Mouse (Mus musculus) heart, embryonic 13.5 days (tissue): ENCODE data around the gene Csad. TPM values are rescaled to one million over a fixed set of nuclear protein-coding genes. Genes with fewer than 3 reads are reported as not detected.
A peak's percentile ranks its signal among the peaks of the same experiment; 100 is the strongest.

Experiments
- ATAC-seq: fragments of 200-750 bp; cut with Nextera tagmentation; 2 replicates; pipeline ENCODE4 v1.8.0; 2017; ENCODE audit warnings: moderate TSS enrichment; ENCODE audit not compliant: insufficient number of reproducible peaks, low FRiP score, low TSS enrichment; ENCODE audit errors: extremely low read depth
- H3K27ac ChIP-seq: fragments of 300-500 bp; sonication (generic); replicated peaks from 2 replicates; pipeline ENCODE4 v1.5.1; 2015; ENCODE audit warnings: moderate library complexity, mild to moderate bottlenecking, inconsistent platforms
- H3K27me3 ChIP-seq: fragments of 300-500 bp; sonication (generic); replicated peaks from 2 replicates; pipeline ENCODE4 v1.6.1; 2015; ENCODE audit warnings: mild to moderate bottlenecking, inconsistent platforms
- H3K36me3 ChIP-seq: fragments of 300-500 bp; sonication (generic); 2 replicates; pipeline ENCODE4 v1.6.1; 2015; ENCODE audit warnings: mild to moderate bottlenecking, inconsistent platforms
- H3K4me1 ChIP-seq: fragments of 300-500 bp; sonication (generic); 2 replicates; pipeline ENCODE4 v1.6.1; 2015; ENCODE audit warnings: inconsistent platforms
- H3K4me2 ChIP-seq: fragments of 300-500 bp; sonication (generic); 2 replicates; pipeline ENCODE4 v1.6.1; 2015; ENCODE audit warnings: inconsistent platforms, mild to moderate bottlenecking, moderate library complexity
- H3K4me3 ChIP-seq: fragments of 300-500 bp; sonication (generic); 2 replicates; pipeline ENCODE4 v1.5.1; 2015; ENCODE audit warnings: moderate library complexity, mild to moderate bottlenecking, inconsistent platforms
- H3K9ac ChIP-seq: fragments of 300-500 bp; sonication (generic); 2 replicates; pipeline ENCODE4 v1.6.1; 2015; ENCODE audit warnings: inconsistent platforms, mild to moderate bottlenecking, moderate library complexity
- H3K9me3 ChIP-seq: fragments of 300-500 bp; sonication (generic); 2 replicates; pipeline ENCODE4 v1.6.1; 2016; ENCODE audit warnings: inconsistent platforms
- WGBS: fragments of 180-500 bp; shearing (Covaris S2); methylation state at CpG from one replicate; pipeline ENCODE4 v1.1.7; 2015; ENCODE audit warnings: mixed read lengths; 5-methylcytosine and 5-hydroxymethylcytosine counted together
- polyA plus RNA-seq: library from polyadenylated mRNA; unstranded; fragments of >200 nt; fragmentation: Nextera tagmentation; extraction: Ambion mirVana; gene quantifications from 2 replicates; pipeline ENCODE4 v1.2.1, GENCODE M21; 2015

Gene Csad
- polyA plus RNA-seq, 1 experiment from 2014 or later, result 33.4 TPM

- Histone ChIP-seq H3K4me2 (no peak overlapping the region), H3K4me3 (no peak overlapping the region), H3K27me3 (no peaks in the 10 kb centered on the region), H3K9me3 (no peaks in the 10 kb centered on the region), H3K4me1 (peaks cover 7% of the 10 kb centered on the region; the same call in 1 of the 2 replicates), H3K27ac (no peak overlapping the region), H3K36me3 (no peaks in the 10 kb centered on the region; the same call in 1 of the 2 replicates), H3K9ac (no peak overlapping the region)
- no peak for ATAC-seq
- WGBS, result 77% methylated on average over 4 of the region's 4 CpGs
Measured at GRCm38 (mm10) chr15:102193652-102194051, 10.9 kb downstream of the Csad start.

- H3K27ac ChIP-seq, result 0 out of 2 replicates have a peak overlapping the region, but pooled peaks have one; percentile 6
- H3K9ac ChIP-seq, result no peak overlapping the region
- WGBS, result 36% methylated on average over 5 of the region's 5 CpGs
Measured at GRCm38 (mm10) chr15:102192820-102193386, 11.6 kb downstream of the Csad start.

GRCm38 (mm10) chr15:102192271-102192812 lies 12.2 kb downstream of the Csad start:
- Histone ChIP-seq H3K4me3 (no peak overlapping the region), H3K4me2 (no peak overlapping the region), H3K4me1 (peaks cover 7% of the 10 kb centered on the region; the same call in 1 of the 2 replicates), H3K27me3 (no peaks in the 10 kb centered on the region), H3K9ac (no peak overlapping the region), H3K27ac (0 out of 2 replicates have a peak overlapping the region, but pooled peaks have one; percentile 6), H3K9me3 (no peaks in the 10 kb centered on the region), H3K36me3 (peaks cover 8% of the 10 kb centered on the region; the same call in 1 of the 2 replicates)
- ATAC-seq, result no peak
- WGBS, result 53% methylated on average over 7 of the region's 7 CpGs

More at GRCm38 (mm10) chr15:102192820-102193386, 11.6 kb downstream of the Csad start:
- Histone ChIP-seq H3K9me3 (no peaks in the 10 kb centered on the region), H3K4me1 (peaks cover 7% of the 10 kb centered on the region; the same call in 1 of the 2 replicates), H3K4me3 (no peak overlapping the region), H3K4me2 (no peak overlapping the region), H3K36me3 (peaks cover 2% of the 10 kb centered on the region; the same call in 1 of the 2 replicates), H3K27me3 (no peaks in the 10 kb centered on the region)
- ATAC-seq, result no peak

- Histone ChIP-seq H3K9ac (no peak overlapping the region), H3K4me2 (no peak overlapping the region), H3K4me1 (peaks cover 10% of the 10 kb centered on the region; the same call in 1 of the 2 replicates), H3K27ac (no peak overlapping the region), H3K4me3 (no peak overlapping the region), H3K36me3 (peaks cover 12% of the 10 kb centered on the region; the same call in 1 of the 2 replicates), H3K9me3 (no peaks in the 10 kb centered on the region), H3K27me3 (no peaks in the 10 kb centered on the region)
- 57% methylated on average over 7 of the region's 7 CpGs for WGBS
- ATAC-seq, result no peak
Measured at GRCm38 (mm10) chr15:102191699-102192098, 12.8 kb downstream of the Csad start.

GRCm38 (mm10) chr15:102188883-102189282 lies 15.6 kb downstream of the Csad start:
- H3K9me3 ChIP-seq, result no peaks in the 10 kb centered on the region
- H3K4me1 ChIP-seq, result peaks cover 10% of the 10 kb centered on the region; the same call in 1 of the 2 replicates
- no peak overlapping the region for H3K9ac ChIP-seq
- no peaks in the 10 kb centered on the region for H3K27me3 ChIP-seq
- H3K36me3 ChIP-seq, result peaks cover 39% of the 10 kb centered on the region
- ATAC-seq, result no peak
- H3K27ac ChIP-seq, result no peak overlapping the region
- no peak overlapping the region for H3K4me3 ChIP-seq
- WGBS, result 73% methylated on average over 6 of the region's 6 CpGs
- H3K4me2 ChIP-seq, result no peak overlapping the region

GRCm38 (mm10) chr15:102188096-102188495 lies 16.4 kb downstream of the Csad start:
- Histone ChIP-seq H3K27me3 (no peaks in the 10 kb centered on the region), H3K4me3 (no peak overlapping the region), H3K9ac (no peak overlapping the region), H3K4me2 (no peak overlapping the region), H3K36me3 (peaks cover 47% of the 10 kb centered on the region), H3K4me1 (peaks cover 9% of the 10 kb centered on the region; the same call in 1 of the 2 replicates), H3K9me3 (no peaks in the 10 kb centered on the region), H3K27ac (no peak overlapping the region)
- 79% methylated on average over 10 of the region's 10 CpGs for WGBS
- ATAC-seq, result no peak

- Histone ChIP-seq H3K27ac (no peak overlapping the region), H3K9me3 (no peaks in the 10 kb centered on the region), H3K4me1 (peaks cover 3% of the 10 kb centered on the region; the same call in 1 of the 2 replicates), H3K4me2 (no peak overlapping the region), H3K27me3 (no peaks in the 10 kb centered on the region), H3K9ac (no peak overlapping the region), H3K4me3 (no peak overlapping the region), H3K36me3 (peaks cover 51% of the 10 kb centered on the region)
- no peak for ATAC-seq
- 75% methylated on average over 11 of the region's 11 CpGs for WGBS
Measured at GRCm38 (mm10) chr15:102186239-102186638, 18.3 kb downstream of the Csad start.

GRCm38 (mm10) chr15:102183076-102183475 lies 21.4 kb downstream of the Csad start:
- ATAC-seq, result no peak
- Histone ChIP-seq H3K4me2 (no peak overlapping the region), H3K9me3 (no peaks in the 10 kb centered on the region), H3K9ac (no peak overlapping the region), H3K27me3 (no peaks in the 10 kb centered on the region), H3K36me3 (peaks cover 61% of the 10 kb centered on the region), H3K27ac (no peak overlapping the region), H3K4me3 (no peak overlapping the region), H3K4me1 (peaks cover 3% of the 10 kb centered on the region; the same call in 1 of the 2 replicates)
- 67% methylated on average over 3 of the region's 3 CpGs for WGBS

- 86% methylated on average over 14 of the region's 14 CpGs for WGBS
- H3K4me3 ChIP-seq, result no peak overlapping the region
- no peaks in the 10 kb centered on the region for H3K4me1 ChIP-seq
- no peaks in the 10 kb centered on the region for H3K27me3 ChIP-seq
- H3K9me3 ChIP-seq, result no peaks in the 10 kb centered on the region
- no peak overlapping the region for H3K4me2 ChIP-seq
- ATAC-seq, result no peak
- H3K36me3 ChIP-seq, result peaks cover 53% of the 10 kb centered on the region
- no peak overlapping the region for H3K9ac ChIP-seq
- no peak overlapping the region for H3K27ac ChIP-seq
Measured at GRCm38 (mm10) chr15:102179924-102180323, 24.6 kb downstream of the Csad start.

- Histone ChIP-seq H3K27me3 (no peaks in the 10 kb centered on the region), H3K9ac (no peak overlapping the region), H3K27ac (no peak overlapping the region), H3K9me3 (peaks cover 5% of the 10 kb centered on the region), H3K36me3 (peaks cover 52% of the 10 kb centered on the region), H3K4me1 (no peaks in the 10 kb centered on the region), H3K4me3 (no peak overlapping the region), H3K4me2 (no peak overlapping the region)
- ATAC-seq, result no peak
- WGBS, result 67% methylated on average over 9 of the region's 9 CpGs
Measured at GRCm38 (mm10) chr15:102179106-102179505, 25.4 kb downstream of the Csad start.

- Histone ChIP-seq H3K9ac (no peak overlapping the region), H3K27ac (no peak overlapping the region), H3K4me3 (no peak overlapping the region), H3K4me2 (no peak overlapping the region), H3K4me1 (no peaks in the 10 kb centered on the region), H3K9me3 (peaks cover 9% of the 10 kb centered on the region), H3K27me3 (no peaks in the 10 kb centered on the region), H3K36me3 (peaks cover 50% of the 10 kb centered on the region)
- WGBS, result 15% methylated on average over 6 of the region's 6 CpGs
- no peak for ATAC-seq
Measured at GRCm38 (mm10) chr15:102178279-102178678, 26.2 kb downstream of the Csad start.

- Histone ChIP-seq H3K36me3 (peaks cover 48% of the 10 kb centered on the region), H3K4me2 (no peak overlapping the region), H3K9ac (no peak overlapping the region), H3K9me3 (peaks cover 9% of the 10 kb centered on the region), H3K27ac (no peak overlapping the region), H3K4me3 (no peak overlapping the region), H3K27me3 (no peaks in the 10 kb centered on the region), H3K4me1 (no peaks in the 10 kb centered on the region)
- ATAC-seq, result no peak
- WGBS, result 85% methylated on average over 8 of the region's 8 CpGs
Measured at GRCm38 (mm10) chr15:102177417-102177816, 27.1 kb downstream of the Csad start.
